Mouse (Mus musculus) adrenal gland, adult (tissue): ENCODE results near the gene Gpx4.
A peak's percentile ranks its signal among the peaks of the same experiment; 100 is the strongest.

ENCODE experiments used
- DNase-seq, 2 experiments: peaks; one replicate each; pipeline ENCODE4 v3.0.0; 2022 to 2023; ENCODE audit warnings: low spot score in 1 of 2; ENCODE audit not compliant: inconsistent age in 2 of 2

The Gpx4 gene

GRCm38 (mm10) chr10:80047041-80047565 is at the start of gene Gpx4:
Gpx4 (plus strand) TSS chr10:80047166.
- no peak for DNase-seq

DNA sequence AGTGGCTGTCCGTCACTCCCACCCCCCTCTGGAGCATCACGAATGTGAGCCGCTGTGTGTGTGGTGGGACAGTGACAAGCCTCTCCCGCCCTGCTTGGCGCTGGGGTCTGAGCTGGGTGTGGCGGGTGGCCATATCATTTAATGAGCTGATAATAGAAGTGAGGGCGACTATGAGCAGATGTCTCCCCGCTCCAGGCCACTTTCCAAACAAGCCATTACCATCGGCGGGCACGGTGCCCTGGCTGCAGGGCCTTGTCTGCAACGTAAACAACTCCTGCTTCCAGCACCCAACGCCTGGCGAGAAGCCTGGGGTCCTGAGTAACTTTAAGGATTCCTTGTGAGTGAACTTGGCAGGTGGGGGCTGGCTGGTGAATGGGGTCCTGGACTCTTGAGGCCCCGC is 49.1 kb upstream of the Gpx4 start:
- DNase-seq = peak in 1 of 2 experiments; percentile 62

- no peak for DNase-seq
These were observed 45.0 kb upstream of the Gpx4 start for GRCm38 (mm10) chr10:80001945-80002344.

- no peak for DNase-seq
These were observed 44.1 kb upstream of the Gpx4 start for GRCm38 (mm10) chr10:80002829-80003228.

- peak in 1 of 2 experiments; percentile 64 for DNase-seq
These were observed 43.4 kb upstream of the Gpx4 start for GRCm38 (mm10) chr10:80003374-80004232.

DNA sequence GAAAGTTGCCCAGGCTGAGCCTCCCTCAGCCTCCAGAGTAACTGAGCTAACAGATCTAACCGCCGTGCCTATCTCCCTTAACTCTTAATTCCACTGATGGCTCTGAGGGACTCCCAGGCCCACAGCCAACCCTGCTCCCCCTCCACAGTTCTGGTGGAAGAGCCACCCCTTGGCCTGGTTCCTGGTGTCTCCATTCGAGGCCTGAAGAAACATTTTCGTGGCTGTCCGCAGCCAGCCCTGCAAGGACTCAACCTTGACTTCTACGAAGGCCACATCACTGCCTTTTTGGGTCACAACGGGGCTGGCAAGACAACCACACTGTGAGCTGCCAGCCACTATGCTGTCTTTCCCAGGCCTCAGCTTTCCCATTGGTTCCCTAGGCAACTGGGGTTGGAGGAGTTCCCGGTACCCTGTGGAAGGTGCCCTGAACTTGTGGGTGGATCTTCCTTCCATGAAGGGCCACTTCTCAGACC is 42.7 kb upstream of the Gpx4 start:
- peak; percentile 86 to 90 for DNase-seq

- no peak for DNase-seq
These were observed 35.2 kb upstream of the Gpx4 start for GRCm38 (mm10) chr10:80011740-80012139.

DNA sequence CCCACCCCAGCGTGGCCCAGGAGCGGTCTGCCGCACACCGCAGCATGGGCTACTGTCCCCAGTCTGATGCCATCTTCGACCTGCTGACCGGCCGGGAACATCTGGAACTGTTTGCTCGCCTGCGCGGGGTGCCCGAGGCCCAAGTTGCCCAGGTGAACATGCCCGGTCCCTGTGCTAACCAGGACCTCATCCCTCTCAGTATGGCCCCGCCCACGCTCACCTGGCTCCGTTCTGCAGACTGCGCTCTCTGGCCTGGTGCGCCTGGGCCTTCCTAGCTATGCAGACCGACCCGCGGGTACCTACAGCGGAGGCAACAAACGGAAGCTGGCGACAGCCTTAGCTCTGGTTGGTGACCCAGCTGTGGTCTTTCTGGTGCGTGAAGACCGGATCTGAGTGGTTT is 33.4 kb upstream of the Gpx4 start:
- no peak for DNase-seq

DNA sequence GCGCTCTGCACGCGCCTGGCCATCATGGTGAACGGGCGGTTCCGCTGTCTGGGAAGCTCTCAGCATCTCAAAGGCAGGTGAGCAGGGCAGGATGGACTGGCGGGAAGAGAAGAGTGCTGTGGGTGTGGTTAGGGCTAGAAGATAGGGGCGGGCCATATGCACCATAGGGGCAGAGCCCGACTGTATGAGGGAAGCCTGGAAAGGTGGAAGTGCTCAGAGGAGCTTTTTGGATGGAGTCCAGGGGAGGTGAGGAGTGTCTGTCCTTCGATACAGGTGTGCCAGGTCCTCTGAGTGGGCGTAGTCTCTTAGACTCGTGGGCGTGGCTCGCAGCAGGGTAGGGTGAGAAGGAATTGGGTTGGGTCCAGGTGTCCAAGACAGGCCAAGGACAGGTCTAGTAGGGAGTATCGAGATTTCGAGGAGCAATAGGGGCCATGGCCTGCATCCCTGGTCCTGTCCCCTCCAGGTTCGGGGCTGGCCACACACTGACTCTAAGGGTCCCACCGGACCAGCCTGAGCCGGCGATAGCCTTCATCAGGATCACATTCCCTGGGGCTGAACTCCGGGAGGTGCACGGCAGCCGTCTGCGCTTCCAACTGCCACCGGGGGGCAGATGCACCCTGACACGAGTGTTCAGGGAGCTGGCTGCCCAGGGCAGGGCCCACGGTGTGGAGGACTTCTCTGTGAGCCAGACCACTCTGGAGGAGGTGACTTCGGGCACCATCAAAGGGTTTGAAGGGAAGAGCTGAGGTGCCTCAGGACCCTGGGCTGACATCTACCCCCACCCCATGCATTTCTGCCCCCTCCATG is 32.3 kb upstream of the Gpx4 start:
- no peak for DNase-seq

DNA sequence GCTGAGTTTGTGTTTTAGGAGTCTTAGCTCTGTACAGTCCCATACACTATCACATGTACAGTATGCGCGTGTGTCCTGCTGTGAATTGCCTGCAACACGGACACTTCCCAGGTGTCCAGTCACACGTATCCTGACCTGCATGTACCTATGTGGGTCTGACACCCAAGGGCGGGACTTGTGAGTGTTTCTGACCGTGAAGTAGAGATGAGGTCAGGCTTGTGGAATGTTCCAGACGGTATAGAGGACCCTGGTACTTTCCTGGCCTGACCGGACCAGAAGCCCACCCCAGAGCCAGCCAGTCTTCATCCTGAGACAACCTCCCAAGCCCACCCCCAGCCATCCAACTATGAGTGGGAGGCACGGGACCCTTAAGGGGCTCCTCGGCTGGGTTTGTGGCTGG is 31.4 kb upstream of the Gpx4 start:
- no peak for DNase-seq

DNA sequence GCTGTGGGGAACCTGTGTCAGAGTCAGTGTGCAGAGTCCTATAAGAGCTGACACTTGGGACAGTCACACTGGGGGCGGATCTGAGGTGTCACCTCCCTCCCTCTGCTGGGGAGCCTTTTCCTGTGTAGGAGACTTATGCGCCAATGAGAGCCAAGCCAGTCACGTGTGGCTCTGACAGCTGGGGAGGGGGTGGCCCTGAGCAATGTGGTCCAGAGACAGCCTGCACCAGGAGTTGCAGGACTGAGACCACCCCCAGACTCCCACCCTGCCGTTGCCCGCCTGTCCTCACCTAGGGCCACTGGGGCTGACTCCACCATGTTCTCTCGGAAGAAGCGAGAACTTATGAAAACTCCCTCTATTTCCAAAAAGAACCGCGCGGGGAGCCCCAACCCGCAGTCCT is 30.5 kb upstream of the Gpx4 start, which contains the start of gene Arhgap45:
Arhgap45 (plus strand) TSS at position 143 of the 400 bp plus-strand sequence.
- no peak for DNase-seq

DNA sequence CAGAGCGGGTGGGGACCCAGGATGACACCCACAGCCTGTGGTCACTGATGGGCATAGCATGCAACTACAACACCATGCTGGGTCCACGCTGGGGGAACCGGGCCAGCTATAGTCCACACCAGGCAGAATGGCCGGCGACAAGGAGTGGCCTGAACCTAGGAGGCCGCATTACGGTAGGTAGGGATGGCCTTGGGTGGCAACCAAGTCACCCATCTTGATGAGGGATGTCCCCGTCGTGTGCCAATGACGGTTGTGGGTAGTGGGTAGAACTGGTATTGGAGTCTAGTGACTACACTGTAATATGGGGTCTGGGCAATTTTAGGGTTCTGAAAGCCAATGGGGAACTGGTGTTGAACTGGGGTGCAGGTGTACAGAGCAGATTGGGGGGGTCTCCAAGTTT is 30.0 kb upstream of the Gpx4 start:
- DNase-seq = no peak

- no peak for DNase-seq
These were observed 29.6 kb upstream of the Gpx4 start for GRCm38 (mm10) chr10:80017361-80017760.

GRCm38 (mm10) chr10:80017771-80018170 is 29.2 kb upstream of the Gpx4 start:
- no peak for DNase-seq

DNA sequence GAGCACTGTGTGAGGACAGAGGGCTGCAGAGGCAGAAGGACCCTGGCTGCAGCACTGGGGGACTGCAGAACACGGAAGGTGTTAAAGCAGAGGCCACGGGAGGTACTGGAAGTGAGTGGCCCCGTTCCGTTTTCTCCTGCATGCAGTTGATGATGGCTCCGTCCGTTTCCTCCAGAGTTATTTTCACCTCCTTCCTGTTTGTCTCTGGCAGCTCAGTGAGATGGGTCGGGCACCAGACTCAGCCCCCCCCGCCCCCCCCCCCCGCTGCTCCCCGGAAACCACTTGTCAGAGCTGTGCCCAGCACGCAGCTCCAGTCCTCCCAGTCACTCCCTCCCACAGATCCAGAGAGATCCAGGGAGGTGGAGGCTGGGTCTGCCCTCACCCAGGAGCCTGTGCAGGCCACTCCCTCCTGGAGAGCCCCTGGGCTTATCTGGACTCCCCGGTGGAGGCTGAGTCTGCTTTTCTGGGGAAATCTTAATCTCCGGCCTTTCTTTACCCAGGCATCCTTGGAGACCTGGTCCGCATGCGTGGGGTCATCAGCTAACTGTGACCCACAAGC is 28.1 kb upstream of the Gpx4 start:
- DNase-seq = no peak

GRCm38 (mm10) chr10:80019471-80020131 is 27.4 kb upstream of the Gpx4 start:
- no peak for DNase-seq

- DNase-seq = no peak
These were observed 26.8 kb upstream of the Gpx4 start for GRCm38 (mm10) chr10:80020191-80020590.

DNA sequence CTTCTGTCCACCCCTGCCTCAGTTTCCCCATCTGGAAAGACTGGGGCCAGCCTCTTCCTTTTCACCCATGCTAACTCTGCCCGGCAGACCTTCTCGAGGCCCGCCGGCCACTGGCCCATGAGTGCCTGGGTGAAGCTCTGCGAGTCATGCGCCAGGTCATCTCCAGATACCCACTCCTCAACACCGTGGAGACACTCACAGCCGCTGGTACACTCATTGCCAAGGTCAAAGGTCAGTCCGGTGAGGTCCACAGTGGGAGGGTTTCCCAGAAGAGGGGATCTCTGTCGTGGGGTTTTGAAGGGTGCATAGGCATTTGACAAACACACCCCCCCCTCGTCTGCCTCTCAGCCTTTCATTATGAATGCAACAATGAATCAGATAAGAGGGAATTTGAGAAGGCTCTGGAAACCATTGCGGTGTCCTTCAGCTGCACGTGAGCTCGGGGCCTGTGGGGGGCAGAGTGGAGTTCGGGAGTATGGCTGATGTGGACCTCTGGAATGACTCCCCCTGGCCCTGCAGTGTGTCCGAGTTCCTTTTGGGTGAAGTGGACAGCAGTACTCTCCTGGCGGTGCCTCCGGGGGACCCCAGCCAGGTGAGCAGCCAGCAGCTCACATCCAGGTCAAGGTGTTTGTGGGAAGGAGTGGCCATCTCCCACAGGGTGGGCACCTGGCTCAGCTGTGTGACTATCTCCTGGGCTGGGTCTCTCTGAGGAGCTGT is 26.2 kb upstream of the Gpx4 start:
- no peak for DNase-seq

- no peak for DNase-seq
These were observed 25.7 kb upstream of the Gpx4 start for GRCm38 (mm10) chr10:80021320-80021641.

GRCm38 (mm10) chr10:80022164-80022563 is 24.8 kb upstream of the Gpx4 start:
- DNase-seq = no peak
